Mouse (Mus musculus): Measurements from ENCODE around the gene Gm28230.

The Gm28230 gene

GRCm38 (mm10) chr2:74711721-74712621 is 14.6 kb upstream of the Gm28230 start, which contains the start of the genes Hoxd3 and Hoxd4:
Gene Hoxd3, plus strand, starts transcription at chr2:74711927.
Gene Hoxd4, plus strand, starts transcription at chr2:74711929.
- peaks cover 34% of the 10 kb centered on the region for H3K4me1 ChIP-seq (replicated peaks; ENCODE audit: low read depth, low read length)
- peak within 1 kb of the TSS; percentile 72 for H3K4me3 ChIP-seq (replicated peaks; ENCODE audit: low read length)
- TF ChIP-seq POU5F1 (IDR thresholded peaks at IDR 0.05; ENCODE audit: borderline replicate concordance, low read length) (0 out of 2 replicates have a peak, but pooled peaks have one; percentile 24), NANOG (IDR thresholded peaks at IDR 0.05; ENCODE audit: borderline replicate concordance, low read length) (no peak), CTCF (conservative IDR thresholded peaks at IDR 0.05; ENCODE audit: low read length) (no peak)
- H3K27me3 ChIP-seq (ENCODE audit: insufficient read depth, low read length) = peaks cover 95% of the 10 kb centered on the region
- no peaks in the 10 kb centered on the region for H3K9me3 ChIP-seq (ENCODE audit: low read length)
- H3K36me3 ChIP-seq (ENCODE audit: insufficient read depth, low read length) = no peaks in the 10 kb centered on the region

GRCm38 (mm10) chr2:74713239-74714150 is 13.0 kb upstream of the Gm28230 start:
- peaks cover 96% of the 10 kb centered on the region for H3K27me3 ChIP-seq (ENCODE audit: insufficient read depth, low read length)
- H3K4me3 ChIP-seq (replicated peaks; ENCODE audit: low read length) = no peak overlapping the region
- no peak for TF ChIP-seq POU5F1 (IDR thresholded peaks at IDR 0.05; ENCODE audit: borderline replicate concordance, low read length)
- TF ChIP-seq NANOG (IDR thresholded peaks at IDR 0.05; ENCODE audit: borderline replicate concordance, low read length) = no peak
- no peak for TF ChIP-seq CTCF (conservative IDR thresholded peaks at IDR 0.05; ENCODE audit: low read length)
- peaks cover 34% of the 10 kb centered on the region for H3K4me1 ChIP-seq (replicated peaks; ENCODE audit: low read depth, low read length)
- no peaks in the 10 kb centered on the region for H3K36me3 ChIP-seq (ENCODE audit: insufficient read depth, low read length)
- no peaks in the 10 kb centered on the region for H3K9me3 ChIP-seq (ENCODE audit: low read length)

- Histone ChIP-seq H3K36me3 (ENCODE audit: insufficient read depth, low read length) (no peaks in the 10 kb centered on the region), H3K4me1 (replicated peaks; ENCODE audit: low read depth, low read length) (peaks cover 34% of the 10 kb centered on the region), H3K4me3 (replicated peaks; ENCODE audit: low read length) (no peak overlapping the region), H3K27me3 (ENCODE audit: insufficient read depth, low read length) (peaks cover 95% of the 10 kb centered on the region), H3K9me3 (ENCODE audit: low read length) (no peaks in the 10 kb centered on the region)
- TF ChIP-seq CTCF (conservative IDR thresholded peaks at IDR 0.05; ENCODE audit: low read length) = no peak
- no peak for TF ChIP-seq POU5F1 (IDR thresholded peaks at IDR 0.05; ENCODE audit: borderline replicate concordance, low read length)
- no peak for TF ChIP-seq NANOG (IDR thresholded peaks at IDR 0.05; ENCODE audit: borderline replicate concordance, low read length)
Measured at GRCm38 (mm10) chr2:74714156-74714789, 12.3 kb upstream of the Gm28230 start.

- no peak overlapping the region for H3K4me3 ChIP-seq (replicated peaks; ENCODE audit: low read length)
Measured at GRCm38 (mm10) chr2:74714881-74715280, 11.6 kb upstream of the Gm28230 start.

GRCm38 (mm10) chr2:74715504-74716241 is 10.9 kb upstream of the Gm28230 start:
- no peaks in the 10 kb centered on the region for H3K36me3 ChIP-seq (ENCODE audit: insufficient read depth, low read length)
- H3K4me1 ChIP-seq (replicated peaks; ENCODE audit: low read depth, low read length) = peaks cover 48% of the 10 kb centered on the region
- peaks cover 89% of the 10 kb centered on the region for H3K27me3 ChIP-seq (ENCODE audit: insufficient read depth, low read length)
- peak overlapping the region; percentile 55 for H3K4me3 ChIP-seq (replicated peaks; ENCODE audit: low read length)
- no peaks in the 10 kb centered on the region for H3K9me3 ChIP-seq (ENCODE audit: low read length)
- TF ChIP-seq CTCF (conservative IDR thresholded peaks at IDR 0.05; ENCODE audit: low read length) = peak; percentile 39
- no peak for TF ChIP-seq POU5F1 (IDR thresholded peaks at IDR 0.05; ENCODE audit: borderline replicate concordance, low read length)
- no peak for TF ChIP-seq NANOG (IDR thresholded peaks at IDR 0.05; ENCODE audit: borderline replicate concordance, low read length)

More at GRCm38 (mm10) chr2:74714881-74715280, 11.6 kb upstream of the Gm28230 start:
- Histone ChIP-seq H3K4me1 (replicated peaks; ENCODE audit: low read depth, low read length) (peaks cover 40% of the 10 kb centered on the region), H3K27me3 (ENCODE audit: insufficient read depth, low read length) (peaks cover 93% of the 10 kb centered on the region), H3K9me3 (ENCODE audit: low read length) (no peaks in the 10 kb centered on the region), H3K36me3 (ENCODE audit: insufficient read depth, low read length) (no peaks in the 10 kb centered on the region)
- TF ChIP-seq NANOG (IDR thresholded peaks at IDR 0.05; ENCODE audit: borderline replicate concordance, low read length) (no peak), POU5F1 (IDR thresholded peaks at IDR 0.05; ENCODE audit: borderline replicate concordance, low read length) (no peak), CTCF (conservative IDR thresholded peaks at IDR 0.05; ENCODE audit: low read length) (no peak)

GRCm38 (mm10) chr2:74720384-74720783 is 6.1 kb upstream of the Gm28230 start:
- Histone ChIP-seq H3K9me3 (ENCODE audit: low read length) (0 out of 2 replicates have a peak, but pooled peaks cover 2% of the 10 kb centered on the region), H3K4me3 (replicated peaks; ENCODE audit: low read length) (no peak overlapping the region), H3K36me3 (ENCODE audit: insufficient read depth, low read length) (no peaks in the 10 kb centered on the region), H3K4me1 (replicated peaks; ENCODE audit: low read depth, low read length) (peaks cover 47% of the 10 kb centered on the region), H3K27me3 (ENCODE audit: insufficient read depth, low read length) (peaks cover 89% of the 10 kb centered on the region)
- TF ChIP-seq POU5F1 (IDR thresholded peaks at IDR 0.05; ENCODE audit: borderline replicate concordance, low read length) (no peak), CTCF (conservative IDR thresholded peaks at IDR 0.05; ENCODE audit: low read length) (no peak), NANOG (IDR thresholded peaks at IDR 0.05; ENCODE audit: borderline replicate concordance, low read length) (no peak)

GRCm38 (mm10) chr2:74720955-74721491 is 5.5 kb upstream of the Gm28230 start:
- H3K9me3 ChIP-seq (ENCODE audit: low read length) = 0 out of 2 replicates have a peak, but pooled peaks cover 2% of the 10 kb centered on the region
- H3K4me3 ChIP-seq (replicated peaks; ENCODE audit: low read length) = no peak overlapping the region
- TF ChIP-seq NANOG (IDR thresholded peaks at IDR 0.05; ENCODE audit: borderline replicate concordance, low read length) (no peak), CTCF (conservative IDR thresholded peaks at IDR 0.05; ENCODE audit: low read length) (no peak), POU5F1 (IDR thresholded peaks at IDR 0.05; ENCODE audit: borderline replicate concordance, low read length) (no peak)
- no peaks in the 10 kb centered on the region for H3K36me3 ChIP-seq (ENCODE audit: insufficient read depth, low read length)
- H3K27me3 ChIP-seq (ENCODE audit: insufficient read depth, low read length) = peaks cover 92% of the 10 kb centered on the region
- peaks cover 43% of the 10 kb centered on the region for H3K4me1 ChIP-seq (replicated peaks; ENCODE audit: low read depth, low read length)

Measured in E14TG2a.4 (cell line).